Mouse (Mus musculus) urinary bladder, postnatal 14 days (tissue): Measurements from ENCODE around the gene Gprc5d.

Experiments used
- DNase-seq: peaks from one replicate; pipeline ENCODE4 v3.0.0; 2021; ENCODE audit warnings: low spot score

Gene Gprc5d

GRCm38 (mm10) chr6:135118183-135118582, at the start of gene Gprc5d:
Gene Gprc5d (minus strand): TSS chr6:135118283.
- DNase-seq: no peak

- no peak for DNase-seq
Observed at GRCm38 (mm10) chr6:135166712-135167111, 48.6 kb upstream of the Gprc5d start.

GRCm38 (mm10) chr6:135166262-135166661, 48.2 kb upstream of the Gprc5d start:
- no peak for DNase-seq

- DNase-seq: no peak
Observed at GRCm38 (mm10) chr6:135165706-135166105, 47.6 kb upstream of the Gprc5d start.

GRCm38 (mm10) chr6:135165191-135165590, 47.1 kb upstream of the Gprc5d start:
- no peak for DNase-seq

GRCm38 (mm10) chr6:135162861-135163260, 44.8 kb upstream of the Gprc5d start:
- no peak for DNase-seq

- DNase-seq: no peak
Observed at GRCm38 (mm10) chr6:135162311-135162710, 44.2 kb upstream of the Gprc5d start.

GRCm38 (mm10) chr6:135161356-135161755, 43.3 kb upstream of the Gprc5d start:
- no peak for DNase-seq

- no peak for DNase-seq
Observed at GRCm38 (mm10) chr6:135158509-135158908, 40.4 kb upstream of the Gprc5d start.

GRCm38 (mm10) chr6:135157496-135157895, 39.4 kb upstream of the Gprc5d start:
- no peak for DNase-seq

- no peak for DNase-seq
Observed at GRCm38 (mm10) chr6:135156597-135156996, 38.5 kb upstream of the Gprc5d start.

- DNase-seq: no peak
Observed at GRCm38 (mm10) chr6:135153719-135154118, 35.6 kb upstream of the Gprc5d start.

GRCm38 (mm10) chr6:135150311-135150710, 32.2 kb upstream of the Gprc5d start:
- DNase-seq: no peak

GRCm38 (mm10) chr6:135149722-135150121, 31.6 kb upstream of the Gprc5d start:
- DNase-seq: no peak

GRCm38 (mm10) chr6:135149175-135149574, 31.1 kb upstream of the Gprc5d start:
- DNase-seq: no peak

GRCm38 (mm10) chr6:135148506-135148905, 30.4 kb upstream of the Gprc5d start:
- no peak for DNase-seq

GRCm38 (mm10) chr6:135145976-135146375, 27.9 kb upstream of the Gprc5d start:
- DNase-seq: no peak

- peak; percentile 22 for DNase-seq
Observed at GRCm38 (mm10) chr6:135144516-135144915, 26.4 kb upstream of the Gprc5d start.

GRCm38 (mm10) chr6:135143151-135143550, 25.1 kb upstream of the Gprc5d start:
- DNase-seq: no peak

GRCm38 (mm10) chr6:135141451-135142147, 23.5 kb upstream of the Gprc5d start:
- DNase-seq: no peak

- DNase-seq: peak; percentile 33
Observed at GRCm38 (mm10) chr6:135138746-135139145, 20.7 kb upstream of the Gprc5d start.

- DNase-seq: no peak
Observed at GRCm38 (mm10) chr6:135138207-135138606, 20.1 kb upstream of the Gprc5d start.

GRCm38 (mm10) chr6:135137736-135138135, 19.7 kb upstream of the Gprc5d start:
- no peak for DNase-seq

- no peak for DNase-seq
Observed at GRCm38 (mm10) chr6:135136439-135137161, 18.5 kb upstream of the Gprc5d start.
